Comparison of ENCODE assay signal across 16 mouse cellular contexts in the genomic region with DNA sequence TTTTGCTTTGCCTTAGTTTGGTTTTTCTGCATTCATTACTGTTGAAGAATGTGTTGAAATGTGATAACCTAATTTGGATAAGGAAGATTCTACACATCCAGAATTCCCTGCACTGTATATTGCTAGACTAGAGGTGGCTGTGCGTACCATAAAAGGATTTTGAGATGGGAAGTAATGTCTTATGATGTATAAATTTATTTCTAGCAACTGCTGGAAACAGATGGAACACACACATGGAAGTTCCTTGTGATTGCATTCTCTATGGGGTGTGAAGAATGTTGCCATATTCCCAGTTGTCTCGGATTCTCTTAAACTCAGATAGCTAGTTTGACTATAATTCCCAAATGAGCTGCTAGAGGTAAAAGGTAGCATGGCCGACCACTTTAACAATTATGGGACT.
A peak's percentile ranks its signal among the peaks of the same experiment; 100 is the strongest.
DNase-seq lines count a peak whose midpoint lies in the region; TF ChIP-seq lines count a peak whose summit lies in the region.
"Had no signal": no experiment of that assay in that cellular context is flagged by ENCODE, and none has a peak within 500 bp of the region (broad histone marks: within the 10 kb centered on the region; RNA-seq: fewer than 3 reads in every experiment).

No protein-coding gene starts in this region.

- DNase-seq in frontal cortex, adult 2 months (ENCODE audit: extremely low spot score in 1 of 2, low spot score in 1 of 2): peak; percentile 4 to 42
- DNase-seq in frontal cortex, postnatal 25 days (ENCODE audit: low spot score in 2 of 2): no peak
- DNase-seq in left cerebral cortex, adult 9 months (ENCODE audit: low spot score in 2 of 2): peak; percentile 6 to 15
- no peak for DNase-seq in left cerebral cortex, adult 18-20 months (ENCODE audit: low spot score in 2 of 2)
- peak; percentile 61 for DNase-seq in brain, adult 2 months (ENCODE audit: low read depth, low spot score)
- DNase-seq in brain, embryonic 14.5 days (ENCODE audit: low read depth): peak; percentile 4
- DNase-seq in embryo, embryonic 11 days: no peak
- DNase-seq: adrenal gland, adult 2 months; adrenal gland, postnatal 14 days; cerebellum, adult 18-20 months; cerebellum, adult 9-10 months; cerebellum, postnatal 14 days; gastrocnemius, adult 2 months; gastrocnemius, postnatal 14 days; heart, adult 11 months; heart, postnatal 36 days had no signal

- no peak for TF ChIP-seq CTCF in brain, embryonic 14.5 days (IDR thresholded peaks at IDR 0.05; ENCODE audit: borderline replicate concordance, extremely low read depth, insufficient read depth, insufficient read length)

- TF ChIP-seq POLR2A in brain, embryonic 14.5 days (IDR thresholded peaks at IDR 0.05; ENCODE audit: borderline replicate concordance, extremely low read depth, insufficient read depth, insufficient read length, poor library complexity, severe bottlenecking): no peak

Comparison
In these comparisons a context has a peak if more than half of its experiments do, and no peak if none do; other contexts are left out.
1. DNase-seq: peak in frontal cortex, adult 2 months (2 of 2), left cerebral cortex, adult 9 months (2 of 2), brain, adult 2 months (single experiment) and brain, embryonic 14.5 days (single experiment); none in frontal cortex, postnatal 25 days (0 of 2), left cerebral cortex, adult 18-20 months (0 of 2) and embryo, embryonic 11 days (single experiment).